Comparison of ENCODE assay signal across 8 mouse cellular contexts in genomic region chr17:4994813-4995560, GRCm38 (mm10). TPM values are rescaled to one million over a fixed set of nuclear protein-coding genes. Genes with fewer than 3 reads are reported as not detected.
DNase-seq lines count a peak whose midpoint lies in the region; ATAC-seq and TF ChIP-seq lines count a peak whose summit lies in the region.

No protein-coding gene starts in this region.

- peak overlapping the region; percentile 82 for H3ac ChIP-seq in myocyte (ENCODE audit: control insufficient read depth, insufficient read length)

- peak; percentile 70; the same call in 1 of the 2 replicates for ATAC-seq in embryonic facial prominence, embryonic 11.5 days (replicated peaks; ENCODE audit: insufficient number of reproducible peaks, low FRiP score, low TSS enrichment, low read depth)
- peak; percentile 55 for ATAC-seq in liver, embryonic 11.5 days (replicated peaks; ENCODE audit: low FRiP score)
- peak; percentile 66 for ATAC-seq in stomach, embryonic 14.5 days (ENCODE audit: insufficient number of reproducible peaks, insufficient read depth, low FRiP score, low read depth)

- TF ChIP-seq POLR2A in heart, adult 2 months (IDR thresholded peaks at IDR 0.05; ENCODE audit: insufficient read depth, low read depth, low read length), result no peak
- TF ChIP-seq POLR2A in kidney, adult 2 months (IDR thresholded peaks at IDR 0.05; ENCODE audit: low read depth, low read length), result no peak
- no peak for TF ChIP-seq POLR2A in myocyte (IDR thresholded peaks at IDR 0.05; ENCODE audit: insufficient read length, low read depth)

- H3K9me3 ChIP-seq in embryonic facial prominence, embryonic 11.5 days (replicated peaks; ENCODE audit: control insufficient read depth, low read length), result no peaks in the 10 kb centered on the region
- H3K9me3 ChIP-seq in liver, embryonic 11.5 days (ENCODE audit: control insufficient read depth, low read length), result no peaks in the 10 kb centered on the region
- H3K9me3 ChIP-seq in stomach, embryonic 14.5 days (ENCODE audit: control insufficient read depth, low read depth, low read length), result no peaks in the 10 kb centered on the region

- no peak for TF ChIP-seq EP300 in heart, adult 2 months (IDR thresholded peaks at IDR 0.05; ENCODE audit: insufficient read depth, low read depth, low read length)

- DNase-seq in A20 (ENCODE audit: low read depth, low spot score), result peak; percentile 81
- peak; percentile 88 for DNase-seq in adrenal gland, postnatal 14 days
- peak; percentile 66 for DNase-seq in embryonic facial prominence, embryonic 11.5 days (ENCODE audit: low spot score)
- peak; percentile 81 to 82 for DNase-seq in heart, adult 2 months
- peak; percentile 70 for DNase-seq in kidney, adult 2 months
- DNase-seq in liver, embryonic 11.5 days (ENCODE audit: low spot score), result peak; percentile 71

- H3K27ac ChIP-seq in embryonic facial prominence, embryonic 11.5 days (replicated peaks; ENCODE audit: low read depth, low read length), result peak overlapping the region; percentile 100
- H3K27ac ChIP-seq in heart, adult 2 months, result peak overlapping the region; percentile 97
- peak overlapping the region; percentile 95 for H3K27ac ChIP-seq in kidney, adult 2 months (ENCODE audit: insufficient read depth, low read depth, low read length)
- H3K27ac ChIP-seq in liver, embryonic 11.5 days (ENCODE audit: low read depth, low read length), result peak overlapping the region; percentile 99
- H3K27ac ChIP-seq in stomach, embryonic 14.5 days (ENCODE audit: low read length), result peak overlapping the region; percentile 100

- no peaks in the 10 kb centered on the region for H3K36me3 ChIP-seq in embryonic facial prominence, embryonic 11.5 days (replicated peaks; ENCODE audit: control insufficient read depth, insufficient read depth, low read depth, low read length)
- H3K36me3 ChIP-seq in heart, adult 2 months (ENCODE audit: control insufficient read depth, insufficient read depth, low read length), result peaks cover 11% of the 10 kb centered on the region
- H3K36me3 ChIP-seq in kidney, adult 2 months (ENCODE audit: control insufficient read depth, insufficient read depth, low read length), result no peaks in the 10 kb centered on the region
- no peaks in the 10 kb centered on the region for H3K36me3 ChIP-seq in liver, embryonic 11.5 days (ENCODE audit: control insufficient read depth, insufficient read depth, low read length)
- no peaks in the 10 kb centered on the region for H3K36me3 ChIP-seq in myocyte (ENCODE audit: control insufficient read depth, insufficient read depth)
- no peaks in the 10 kb centered on the region for H3K36me3 ChIP-seq in stomach, embryonic 14.5 days (ENCODE audit: control insufficient read depth, insufficient read depth, low read length)

- peak overlapping the region; percentile 100 for H3K9ac ChIP-seq in embryonic facial prominence, embryonic 11.5 days (replicated peaks; ENCODE audit: low read length)
- H3K9ac ChIP-seq in heart, adult 2 months (ENCODE audit: low read depth, low read length), result peak overlapping the region; percentile 100
- H3K9ac ChIP-seq in liver, embryonic 11.5 days (ENCODE audit: low read depth, low read length), result peak overlapping the region; percentile 99
- H3K9ac ChIP-seq in stomach, embryonic 14.5 days (replicated peaks; ENCODE audit: low read depth, low read length), result peak overlapping the region; percentile 96

- intact Hi-C loops in heart, adult 2 months (cut with DNase I), result loop anchor here (5.0 kb wide), 2 partner anchors 37 to 122 kb away; no protein-coding TSS in a partner anchor

- TF ChIP-seq CTCF in heart, adult 2 months (IDR thresholded peaks at IDR 0.05), result no peak
- TF ChIP-seq CTCF in kidney, adult 2 months (conservative IDR thresholded peaks at IDR 0.05; ENCODE audit: insufficient read depth, insufficient read length, low read depth, low read length), result no peak

- peak overlapping the region; percentile 98 for H3K4me3 ChIP-seq in embryonic facial prominence, embryonic 11.5 days (ENCODE audit: low read depth, low read length)
- H3K4me3 ChIP-seq in heart, adult 2 months, result peak overlapping the region; percentile 74
- peak overlapping the region; percentile 81 for H3K4me3 ChIP-seq in kidney, adult 2 months (ENCODE audit: insufficient read depth, low read depth, low read length)
- H3K4me3 ChIP-seq in liver, embryonic 11.5 days (ENCODE audit: low read depth, low read length), result peak overlapping the region; percentile 97
- H3K4me3 ChIP-seq in myocyte, result peak overlapping the region; percentile 56
- peak overlapping the region; percentile 96 for H3K4me3 ChIP-seq in stomach, embryonic 14.5 days (ENCODE audit: low read depth, low read length)

- peaks cover 1% of the 10 kb centered on the region; the same call in 1 of the 2 replicates for H3K79me2 ChIP-seq in heart, adult 2 months (replicated peaks; ENCODE audit: control insufficient read depth, insufficient read depth, low read length)
- H3K79me2 ChIP-seq in myocyte (ENCODE audit: control insufficient read depth, insufficient read depth), result peaks cover 35% of the 10 kb centered on the region

- no peaks in the 10 kb centered on the region for H3K4me1 ChIP-seq in embryonic facial prominence, embryonic 11.5 days (ENCODE audit: control insufficient read depth, insufficient read depth, low read length)
- peaks cover 1% of the 10 kb centered on the region for H3K4me1 ChIP-seq in heart, adult 2 months (ENCODE audit: control insufficient read depth, insufficient read depth, low read length)
- H3K4me1 ChIP-seq in kidney, adult 2 months (ENCODE audit: control insufficient read depth, insufficient read depth, low read length), result peaks cover 8% of the 10 kb centered on the region
- peaks cover 10% of the 10 kb centered on the region for H3K4me1 ChIP-seq in liver, embryonic 11.5 days (replicated peaks; ENCODE audit: control insufficient read depth, insufficient read depth, low read length)
- peaks cover 9% of the 10 kb centered on the region; the same call in 1 of the 2 replicates for H3K4me1 ChIP-seq in stomach, embryonic 14.5 days (ENCODE audit: control insufficient read depth, insufficient read depth, low read length)

- WGBS in embryonic facial prominence, embryonic 11.5 days, result 0% methylated on average over 45 of the region's 81 CpGs
- 2% methylated on average over 60 of the region's 81 CpGs for WGBS in heart, adult 2 months
- WGBS in kidney, adult 2 months, result under 1% methylated on average over 80 of the region's 81 CpGs
- WGBS in liver, embryonic 11.5 days, result 0% methylated on average over 51 of the region's 81 CpGs
- under 1% methylated on average over 60 of the region's 81 CpGs for WGBS in stomach, embryonic 14.5 days

- no peaks in the 10 kb centered on the region for H3K27me3 ChIP-seq in embryonic facial prominence, embryonic 11.5 days (ENCODE audit: control insufficient read depth, insufficient read depth, low read length)
- H3K27me3 ChIP-seq in heart, adult 2 months (ENCODE audit: control insufficient read depth, insufficient read depth, low read length), result no peaks in the 10 kb centered on the region
- no peaks in the 10 kb centered on the region; the same call in 1 of the 2 replicates for H3K27me3 ChIP-seq in kidney, adult 2 months (replicated peaks; ENCODE audit: control insufficient read depth, insufficient read depth, low read length)
- no peaks in the 10 kb centered on the region for H3K27me3 ChIP-seq in liver, embryonic 11.5 days (replicated peaks; ENCODE audit: control insufficient read depth, insufficient read depth, low read length)
- H3K27me3 ChIP-seq in myocyte (ENCODE audit: control insufficient read depth, insufficient read depth, insufficient read length), result no peaks in the 10 kb centered on the region
- no peaks in the 10 kb centered on the region for H3K27me3 ChIP-seq in stomach, embryonic 14.5 days (ENCODE audit: control insufficient read depth, insufficient read depth, low read length)

- peak overlapping the region; percentile 61 for H3K4me2 ChIP-seq in embryonic facial prominence, embryonic 11.5 days (ENCODE audit: low read depth, low read length)
- peak overlapping the region; percentile 74 for H3K4me2 ChIP-seq in liver, embryonic 11.5 days
- no peak overlapping the region for H3K4me2 ChIP-seq in myocyte (ENCODE audit: low read depth)
- peak overlapping the region; percentile 78 for H3K4me2 ChIP-seq in stomach, embryonic 14.5 days (replicated peaks; ENCODE audit: low read depth, low read length)

TF ChIP-seq in myocyte, 11 proteins besides CTCF, POLR2A, EP300 and RAD21:
- TF ChIP-seq SRF (IDR thresholded peaks at IDR 0.05; ENCODE audit: control insufficient read depth, insufficient read length, low read depth), result no peak
- no peak for TF ChIP-seq USF1 (IDR thresholded peaks at IDR 0.05; ENCODE audit: low read depth)
- peak in 1 of 3 experiments; percentile 2 for TF ChIP-seq MYOD1 (IDR thresholded peaks at IDR 0.05; ENCODE audit: control insufficient read depth in 1 of 3, insufficient read length in 2 of 3, low read depth in 2 of 3)
- peak in 1 of 3 experiments; percentile 12 for TF ChIP-seq MYOG (IDR thresholded peaks at IDR 0.05; ENCODE audit: control insufficient read depth in 1 of 3, insufficient read depth in 1 of 3, insufficient read length in 2 of 3, low read depth in 2 of 3)
TF ChIP-seq in myocyte: peak in this region for 2.

RNA-seq across cellular contexts. Expression of gene Arid1b, which starts 0.9 kb away (rescaled TPM):
- 70.0 and 75.6 TPM in 2 replicates for total RNA-seq in adrenal gland, postnatal 14 days (2021)
- 12.5 and 12.9 TPM in 2 replicates for polyA plus RNA-seq in embryonic facial prominence, embryonic 11.5 days (2014; fragmentation: Nextera tagmentation; extraction: Ambion mirVana)
- 10 to 100 TPM; 26.8 to 27.8 TPM for total RNA-seq in heart, adult 2 months (2021)
- polyA plus RNA-seq in heart, adult 2 months (2012; rRNA removed), result 11.1 and 11.8 TPM in 2 replicates
- polyA plus RNA-seq in kidney, adult 2 months (2012; rRNA removed), result 20.6 and 22.0 TPM in 2 replicates
- 8.1 and 9.1 TPM in 2 replicates for polyA plus RNA-seq in liver, embryonic 11.5 days (2014; fragmentation: Nextera tagmentation; extraction: Ambion mirVana)
- 10.9 TPM for polyA plus RNA-seq in myocyte (2012; fragmentation: generic; extraction: Trizol)
- polyA plus RNA-seq in stomach, embryonic 14.5 days (2014; fragmentation: Nextera tagmentation; extraction: Ambion mirVana), result 21.0 and 22.6 TPM in 2 replicates

Comparison
In these comparisons a context has a peak if more than half of its experiments do, and no peak if none do; other contexts are left out.
1. Peak in every context shown above with its lines: DNase-seq, ATAC-seq, H3K4me3 ChIP-seq and H3K27ac ChIP-seq.